Mouse (Mus musculus): ENCODE results near the gene Efcc1. TPM values are rescaled to one million over a fixed set of nuclear protein-coding genes. Genes with fewer than 3 reads are reported as not detected.

Gene Efcc1
- polyA plus RNA-seq, 1 experiment from 2014 or later: 0.42 TPM

DNA sequence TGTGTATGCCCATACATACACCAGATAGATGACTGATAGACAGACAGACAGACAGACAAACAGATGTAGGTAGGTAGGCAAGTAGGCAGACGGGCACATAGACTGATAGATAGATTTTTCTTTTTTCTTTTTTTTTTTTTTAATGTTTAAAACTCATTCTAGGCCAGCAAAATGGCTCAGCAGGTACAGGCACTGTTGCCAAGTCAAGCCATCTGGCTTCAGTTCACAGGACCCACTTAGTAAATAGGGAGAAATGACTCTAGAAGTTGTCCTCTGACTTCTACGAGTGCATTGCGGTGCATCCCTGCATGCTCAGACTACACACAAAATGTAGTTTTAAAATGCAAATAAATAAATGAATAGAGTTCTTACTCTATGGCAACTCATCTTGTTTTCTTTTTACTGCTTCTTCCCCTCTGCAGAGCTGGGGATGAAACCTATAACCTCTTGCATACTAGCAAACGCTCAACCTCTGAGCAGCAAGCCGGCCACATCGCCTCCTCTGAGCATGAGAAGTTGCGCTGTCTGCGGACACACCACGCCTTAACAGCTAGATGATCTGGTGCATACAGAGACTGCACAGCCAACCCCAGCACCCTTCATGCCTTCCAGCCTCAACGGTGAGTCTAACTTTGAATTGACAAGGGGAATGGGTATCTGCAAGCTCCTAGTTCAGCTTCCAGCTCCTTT, 63.3 kb downstream of the Efcc1 start:
- no peak for ATAC-seq
- 89% methylated on average over 10 of the region's 10 CpGs for WGBS (ENCODE audit: insufficient replicate concordance)
- H3K36me3 ChIP-seq (replicated peaks; ENCODE audit: insufficient read depth, low read length): peaks cover 57% of the 10 kb centered on the region
- H3K9me3 ChIP-seq (ENCODE audit: low read length): no peaks in the 10 kb centered on the region
- no peak overlapping the region for H3K9ac ChIP-seq (replicated peaks)
- no peak overlapping the region for H3K27ac ChIP-seq (ENCODE audit: low read depth)
- no peak for TF ChIP-seq CTCF (IDR thresholded peaks at IDR 0.05; ENCODE audit: low read depth)
- TF ChIP-seq EP300 (IDR thresholded peaks at IDR 0.05; ENCODE audit: low read depth): no peak
- H3K4me2 ChIP-seq (ENCODE audit: low read depth, low read length): no peak overlapping the region
- no peaks in the 10 kb centered on the region for H3K27me3 ChIP-seq (ENCODE audit: insufficient read depth, low read length)
- no peak overlapping the region for H3K4me3 ChIP-seq (ENCODE audit: low read depth, low read length)
- no peak for DNase-seq
- H3K4me1 ChIP-seq (ENCODE audit: insufficient read depth): peaks cover 59% of the 10 kb centered on the region

DNA sequence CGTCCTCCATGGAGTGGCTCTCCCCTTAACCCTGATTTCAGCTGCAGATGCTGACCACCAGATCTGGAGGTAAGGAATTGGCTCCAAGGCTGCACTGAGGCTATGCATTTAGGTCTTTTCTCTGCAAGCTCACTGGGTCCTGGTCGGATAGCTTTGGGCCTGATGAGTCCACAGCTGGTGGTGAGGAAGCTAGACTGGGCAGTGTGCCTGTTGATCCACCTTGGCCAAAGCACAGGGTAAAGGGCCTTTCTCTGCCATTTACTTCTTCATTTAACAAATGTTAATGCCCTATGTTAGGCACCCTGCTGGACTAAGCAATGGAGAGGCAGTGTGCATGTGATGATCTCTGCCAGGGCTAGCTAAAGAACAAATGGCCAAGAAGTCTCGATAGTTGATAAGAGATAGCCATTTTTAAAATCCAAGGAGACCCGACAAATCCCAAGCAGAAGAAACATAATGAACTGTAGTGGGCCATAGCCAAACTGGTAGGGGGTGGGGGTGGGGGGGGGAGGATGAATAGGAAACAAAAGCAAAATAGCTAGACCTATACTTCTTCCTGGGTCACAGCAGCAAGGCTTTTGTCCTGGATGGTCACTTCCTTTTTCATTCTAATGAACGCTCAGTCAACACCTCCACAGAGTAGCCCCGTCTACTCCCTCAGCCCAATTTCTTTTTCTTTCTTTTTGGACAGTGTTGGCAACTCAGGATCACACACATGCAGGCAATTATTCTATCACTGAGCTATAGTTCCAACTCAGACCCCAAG, 64.9 kb downstream of the Efcc1 start:
- Histone ChIP-seq H3K36me3 (replicated peaks; ENCODE audit: insufficient read depth, low read length) (peaks cover 52% of the 10 kb centered on the region), H3K4me2 (ENCODE audit: low read depth, low read length) (0 out of 2 replicates have a peak overlapping the region, but pooled peaks have one; percentile 47), H3K4me1 (ENCODE audit: insufficient read depth) (peaks cover 53% of the 10 kb centered on the region), H3K9me3 (ENCODE audit: low read length) (no peaks in the 10 kb centered on the region), H3K9ac (replicated peaks) (no peak overlapping the region), H3K4me3 (ENCODE audit: low read depth, low read length) (no peak overlapping the region), H3K27me3 (ENCODE audit: insufficient read depth, low read length) (no peaks in the 10 kb centered on the region), H3K27ac (ENCODE audit: low read depth) (peak overlapping the region; percentile 31; the same call in 1 of the 2 replicates)
- DNase-seq (no peak), ATAC-seq (no peak)
- WGBS (ENCODE audit: insufficient replicate concordance): 82% methylated on average over 6 of the region's 6 CpGs
- TF ChIP-seq EP300 (IDR thresholded peaks at IDR 0.05; ENCODE audit: low read depth) (no peak), CTCF (IDR thresholded peaks at IDR 0.05; ENCODE audit: low read depth) (no peak)

DNA sequence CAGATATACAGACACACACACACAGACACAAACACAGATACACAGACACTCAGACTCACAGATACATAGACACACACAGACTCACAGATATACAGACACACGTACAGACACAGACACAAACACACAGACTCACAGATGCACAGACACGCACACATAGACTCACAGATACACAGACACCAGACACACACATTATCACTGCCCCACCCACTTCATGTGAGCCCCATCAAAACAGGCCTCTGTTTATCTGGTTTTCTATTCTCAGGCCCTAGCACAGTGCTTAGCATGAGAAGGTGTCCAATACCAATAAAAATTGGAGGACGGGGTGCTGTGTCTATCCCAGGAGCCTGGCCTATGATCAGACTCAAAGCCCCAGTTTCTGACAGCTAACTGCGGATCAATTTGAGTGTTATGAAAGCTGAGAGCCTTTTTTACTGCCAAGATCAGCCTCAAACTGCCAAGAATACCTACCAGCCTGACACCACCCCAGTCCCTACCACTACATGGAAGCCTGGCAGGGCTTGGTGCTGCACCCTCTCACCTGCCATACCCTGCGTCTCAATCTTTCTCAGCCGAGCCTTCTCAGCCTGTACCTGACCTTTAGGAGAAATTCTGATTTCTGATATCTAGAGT, 65.7 kb downstream of the Efcc1 start:
- Histone ChIP-seq H3K27ac (ENCODE audit: low read depth) (peak overlapping the region; percentile 31; the same call in 1 of the 2 replicates), H3K36me3 (replicated peaks; ENCODE audit: insufficient read depth, low read length) (peaks cover 54% of the 10 kb centered on the region), H3K4me1 (ENCODE audit: insufficient read depth) (peaks cover 50% of the 10 kb centered on the region), H3K4me2 (ENCODE audit: low read depth, low read length) (peak overlapping the region; percentile 47), H3K9me3 (ENCODE audit: low read length) (no peaks in the 10 kb centered on the region), H3K9ac (replicated peaks) (no peak overlapping the region), H3K4me3 (ENCODE audit: low read depth, low read length) (no peak overlapping the region), H3K27me3 (ENCODE audit: insufficient read depth, low read length) (no peaks in the 10 kb centered on the region)
- DNase-seq: peak; percentile 20
- TF ChIP-seq EP300 (IDR thresholded peaks at IDR 0.05; ENCODE audit: low read depth) (no peak), CTCF (IDR thresholded peaks at IDR 0.05; ENCODE audit: low read depth) (no peak)
- ATAC-seq: peak; percentile 62
- 70% methylated on average over 6 of the region's 6 CpGs for WGBS (ENCODE audit: insufficient replicate concordance)

DNA sequence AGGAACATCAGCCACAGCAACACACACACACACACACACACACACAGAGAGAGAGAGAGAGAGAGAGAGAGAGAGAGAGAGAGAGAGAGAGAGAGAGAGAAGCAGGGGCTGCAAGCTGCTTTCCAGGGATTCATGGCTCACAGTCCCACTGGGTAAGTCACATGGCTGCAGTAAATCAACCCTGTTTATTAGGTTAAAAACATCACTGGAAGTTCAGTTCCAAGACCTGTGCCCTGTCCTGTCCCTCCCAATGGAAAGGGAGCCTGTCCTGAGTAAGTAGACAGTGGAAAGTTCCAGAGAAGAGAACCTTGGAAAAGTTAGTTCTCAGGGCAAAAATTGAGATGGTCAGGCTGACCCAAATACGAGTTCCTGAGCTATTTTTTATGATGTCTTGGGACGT, 66.7 kb downstream of the Efcc1 start:
- DNase-seq (no peak), ATAC-seq (no peak)
- no peaks in the 10 kb centered on the region for H3K27me3 ChIP-seq (ENCODE audit: insufficient read depth, low read length)
- TF ChIP-seq EP300 (IDR thresholded peaks at IDR 0.05; ENCODE audit: low read depth) (no peak), CTCF (IDR thresholded peaks at IDR 0.05; ENCODE audit: low read depth) (no peak)
- no peaks in the 10 kb centered on the region for H3K9me3 ChIP-seq (ENCODE audit: low read length)
- H3K4me1 ChIP-seq (ENCODE audit: insufficient read depth): peaks cover 43% of the 10 kb centered on the region
- H3K4me3 ChIP-seq (ENCODE audit: low read depth, low read length): no peak overlapping the region
- H3K4me2 ChIP-seq (ENCODE audit: low read depth, low read length): no peak overlapping the region
- H3K36me3 ChIP-seq (replicated peaks; ENCODE audit: insufficient read depth, low read length): peaks cover 55% of the 10 kb centered on the region
- no peak overlapping the region for H3K27ac ChIP-seq (ENCODE audit: low read depth)
- 53% methylated on average over 2 of the region's 2 CpGs for WGBS (ENCODE audit: insufficient replicate concordance)
- H3K9ac ChIP-seq (replicated peaks): no peak overlapping the region

DNA sequence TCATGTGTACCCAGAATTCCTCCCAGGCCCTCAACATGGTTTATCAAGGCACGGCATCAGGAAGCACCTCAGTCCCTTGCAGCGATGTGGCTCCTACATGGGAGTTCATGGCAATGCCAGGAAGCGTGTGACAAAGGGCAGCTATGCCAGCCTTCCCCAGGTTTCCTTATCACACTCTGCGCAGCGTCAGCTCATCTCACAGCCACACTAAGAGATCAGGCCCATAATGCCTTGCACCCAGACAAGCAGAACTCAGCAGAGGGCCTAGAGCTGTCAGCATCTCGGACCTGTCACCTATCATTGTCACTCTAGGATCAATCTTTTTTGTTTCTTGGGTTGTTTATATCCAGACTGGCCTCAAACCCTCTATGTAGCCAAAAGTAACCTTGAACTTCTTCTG, 68.9 kb downstream of the Efcc1 start:
- H3K27me3 ChIP-seq (ENCODE audit: insufficient read depth, low read length): no peaks in the 10 kb centered on the region
- H3K4me2 ChIP-seq (ENCODE audit: low read depth, low read length): no peak overlapping the region; the same call in 1 of the 2 replicates
- peak; percentile 29; the same call in 1 of the 2 replicates for ATAC-seq
- H3K4me1 ChIP-seq (ENCODE audit: insufficient read depth): peaks cover 43% of the 10 kb centered on the region
- peak; percentile 24 for DNase-seq
- no peak overlapping the region for H3K4me3 ChIP-seq (ENCODE audit: low read depth, low read length)
- H3K9ac ChIP-seq (replicated peaks): no peak overlapping the region
- WGBS (ENCODE audit: insufficient replicate concordance): 64% methylated on average over 6 of the region's 6 CpGs
- peaks cover 49% of the 10 kb centered on the region for H3K36me3 ChIP-seq (replicated peaks; ENCODE audit: insufficient read depth, low read length)
- H3K27ac ChIP-seq (ENCODE audit: low read depth): no peak overlapping the region
- H3K9me3 ChIP-seq (ENCODE audit: low read length): no peaks in the 10 kb centered on the region
- TF ChIP-seq CTCF (IDR thresholded peaks at IDR 0.05; ENCODE audit: low read depth) (no peak), EP300 (IDR thresholded peaks at IDR 0.05; ENCODE audit: low read depth) (no peak)

DNA sequence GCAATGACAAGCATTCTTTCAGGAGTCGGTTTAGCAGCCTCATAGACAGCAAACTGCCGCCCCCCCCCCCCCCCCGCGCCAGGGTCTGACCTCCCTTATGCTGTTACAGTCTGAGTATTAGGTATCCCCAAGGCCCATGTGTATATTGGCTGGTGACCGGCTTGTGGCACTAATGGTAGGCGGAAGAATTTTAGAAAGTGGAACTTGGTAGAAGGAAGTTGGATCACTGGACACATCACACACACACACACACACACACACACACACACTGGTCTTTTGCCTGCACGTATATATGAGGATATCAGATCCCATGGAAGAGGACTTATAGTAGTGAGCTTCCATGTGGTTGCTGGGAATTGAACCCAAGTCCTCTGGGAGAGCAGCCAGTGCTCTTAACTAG, 71.8 kb downstream of the Efcc1 start:
- no peak overlapping the region for H3K4me3 ChIP-seq (ENCODE audit: low read depth, low read length)
- no peaks in the 10 kb centered on the region for H3K27me3 ChIP-seq (ENCODE audit: insufficient read depth, low read length)
- TF ChIP-seq EP300 (IDR thresholded peaks at IDR 0.05; ENCODE audit: low read depth) (no peak), CTCF (IDR thresholded peaks at IDR 0.05; ENCODE audit: low read depth) (no peak)
- no peak overlapping the region for H3K27ac ChIP-seq (ENCODE audit: low read depth)
- H3K9ac ChIP-seq (replicated peaks): no peak overlapping the region
- H3K36me3 ChIP-seq (replicated peaks; ENCODE audit: insufficient read depth, low read length): peaks cover 55% of the 10 kb centered on the region
- no peaks in the 10 kb centered on the region for H3K9me3 ChIP-seq (ENCODE audit: low read length)
- peaks cover 45% of the 10 kb centered on the region for H3K4me1 ChIP-seq (ENCODE audit: insufficient read depth)
- ATAC-seq (no peak), DNase-seq (no peak)
- 84% methylated on average over 7 of the region's 7 CpGs for WGBS (ENCODE audit: insufficient replicate concordance)
- no peak overlapping the region for H3K4me2 ChIP-seq (ENCODE audit: low read depth, low read length)
